Comparison of ENCODE assay signal across 25 mouse cellular contexts in genomic region chr10:98697866-98698265, GRCm38 (mm10).
A peak's percentile ranks its signal among the peaks of the same experiment; 100 is the strongest.
DNase-seq lines count a peak whose midpoint lies in the region; ATAC-seq lines count a peak whose summit lies in the region.
"Had no signal": no experiment of that assay in that cellular context is flagged by ENCODE, and none has a peak within 500 bp of the region (broad histone marks: within the 10 kb centered on the region; RNA-seq: fewer than 3 reads in every experiment).

No protein-coding gene starts in this region.

- no peaks in the 10 kb centered on the region for H3K27me3 ChIP-seq in liver, embryonic 11.5 days (replicated peaks; ENCODE audit: control insufficient read depth, insufficient read depth, low read length)
- H3K27me3 ChIP-seq: CH12.LX; embryonic facial prominence, embryonic 15.5 days; heart, embryonic 15.5 days; intestine, embryonic 15.5 days; Patski had no signal

- intact Hi-C loops in left cerebral cortex, postnatal 4 days (cut with DNase I), result no loop called here

- no peak overlapping the region for H3K27ac ChIP-seq in liver, embryonic 11.5 days (ENCODE audit: low read depth, low read length)
- H3K27ac ChIP-seq: embryonic facial prominence, embryonic 15.5 days; forebrain, embryonic 10.5 days; heart, embryonic 15.5 days; hindbrain, embryonic 10.5 days; hindbrain, embryonic 14.5 days; intestine, embryonic 15.5 days had no signal

- no peak overlapping the region for H3K4me2 ChIP-seq in liver, embryonic 11.5 days
- H3K4me2 ChIP-seq: embryonic facial prominence, embryonic 15.5 days; heart, embryonic 11.5 days; heart, embryonic 15.5 days; hindbrain, embryonic 14.5 days; intestine, embryonic 15.5 days had no signal

- no peak overlapping the region for H3K4me3 ChIP-seq in liver, embryonic 11.5 days (ENCODE audit: low read depth, low read length)
- H3K4me3 ChIP-seq: embryonic facial prominence, embryonic 15.5 days; erythroblast, embryonic 14.5 days; forebrain, embryonic 10.5 days; heart, embryonic 15.5 days; hindbrain, embryonic 10.5 days; intestine, embryonic 15.5 days had no signal

- 79% methylated on average over 4 of the region's 4 CpGs for WGBS in liver, embryonic 11.5 days

- H3K9me3 ChIP-seq in liver, embryonic 11.5 days (ENCODE audit: control insufficient read depth, low read length), result no peaks in the 10 kb centered on the region
- H3K9me3 ChIP-seq: embryonic facial prominence, embryonic 15.5 days; forebrain, embryonic 10.5 days; heart, embryonic 15.5 days; hindbrain, embryonic 10.5 days; intestine, embryonic 15.5 days had no signal

- ATAC-seq in liver, embryonic 11.5 days (replicated peaks; ENCODE audit: low FRiP score), result no peak
- ATAC-seq: activated CD4-positive, CD25-positive, alpha-beta regulatory T cell, adult 4 months; forebrain, embryonic 14.5 days; intestine, embryonic 15.5 days; Patski had no signal

- H3K9ac ChIP-seq in liver, embryonic 11.5 days (ENCODE audit: low read depth, low read length), result no peak overlapping the region
- H3K9ac ChIP-seq: embryonic facial prominence, embryonic 15.5 days; heart, embryonic 15.5 days; hindbrain, embryonic 14.5 days; intestine, embryonic 15.5 days had no signal

- no peaks in the 10 kb centered on the region for H3K36me3 ChIP-seq in liver, embryonic 11.5 days (ENCODE audit: control insufficient read depth, insufficient read depth, low read length)
- H3K36me3 ChIP-seq: embryonic facial prominence, embryonic 15.5 days; forebrain, embryonic 10.5 days; heart, embryonic 15.5 days; hindbrain, embryonic 10.5 days; intestine, embryonic 15.5 days had no signal

- peak; percentile 24 for DNase-seq in left cerebral cortex, postnatal 4 days
- DNase-seq in left cerebral cortex, adult 8-10 months (ENCODE audit: low spot score in 2 of 2), result no peak
- peak; percentile 29 for DNase-seq in cerebellum, adult 8-10 months
- DNase-seq in cerebellum, postnatal 14 days, result peak; percentile 30 to 69
- no peak for DNase-seq in lung, adult 18-20 months
- DNase-seq in liver, embryonic 11.5 days (ENCODE audit: low spot score), result no peak
- no peak for DNase-seq in gastrocnemius, adult 18-20 months (ENCODE audit: low spot score)
- DNase-seq: adrenal gland, postnatal 14 days; embryo, embryonic 11 days; gastrocnemius, postnatal 10 days; heart, adult 18-20 months; heart, postnatal 14 days; kidney, adult 18-20 months had no signal

- H3K4me1 ChIP-seq in liver, embryonic 11.5 days (replicated peaks; ENCODE audit: control insufficient read depth, insufficient read depth, low read length), result no peaks in the 10 kb centered on the region
- H3K4me1 ChIP-seq: embryonic facial prominence, embryonic 15.5 days; forebrain, embryonic 10.5 days; hindbrain, embryonic 10.5 days; intestine, embryonic 15.5 days had no signal

Comparison
In these comparisons a context has a peak if more than half of its experiments do, and no peak if none do; other contexts are left out.
1. DNase-seq: peak in left cerebral cortex, postnatal 4 days (single experiment), cerebellum, adult 8-10 months (single experiment) and cerebellum, postnatal 14 days (2 of 2); none in left cerebral cortex, adult 8-10 months (0 of 2), lung, adult 18-20 months (0 of 2), liver, embryonic 11.5 days (single experiment) and gastrocnemius, adult 18-20 months (single experiment).